Mouse (Mus musculus): Measurements from ENCODE around the gene Iqschfp.
A peak's percentile ranks its signal among the peaks of the same experiment; 100 is the strongest.

Iqschfp gene

DNA sequence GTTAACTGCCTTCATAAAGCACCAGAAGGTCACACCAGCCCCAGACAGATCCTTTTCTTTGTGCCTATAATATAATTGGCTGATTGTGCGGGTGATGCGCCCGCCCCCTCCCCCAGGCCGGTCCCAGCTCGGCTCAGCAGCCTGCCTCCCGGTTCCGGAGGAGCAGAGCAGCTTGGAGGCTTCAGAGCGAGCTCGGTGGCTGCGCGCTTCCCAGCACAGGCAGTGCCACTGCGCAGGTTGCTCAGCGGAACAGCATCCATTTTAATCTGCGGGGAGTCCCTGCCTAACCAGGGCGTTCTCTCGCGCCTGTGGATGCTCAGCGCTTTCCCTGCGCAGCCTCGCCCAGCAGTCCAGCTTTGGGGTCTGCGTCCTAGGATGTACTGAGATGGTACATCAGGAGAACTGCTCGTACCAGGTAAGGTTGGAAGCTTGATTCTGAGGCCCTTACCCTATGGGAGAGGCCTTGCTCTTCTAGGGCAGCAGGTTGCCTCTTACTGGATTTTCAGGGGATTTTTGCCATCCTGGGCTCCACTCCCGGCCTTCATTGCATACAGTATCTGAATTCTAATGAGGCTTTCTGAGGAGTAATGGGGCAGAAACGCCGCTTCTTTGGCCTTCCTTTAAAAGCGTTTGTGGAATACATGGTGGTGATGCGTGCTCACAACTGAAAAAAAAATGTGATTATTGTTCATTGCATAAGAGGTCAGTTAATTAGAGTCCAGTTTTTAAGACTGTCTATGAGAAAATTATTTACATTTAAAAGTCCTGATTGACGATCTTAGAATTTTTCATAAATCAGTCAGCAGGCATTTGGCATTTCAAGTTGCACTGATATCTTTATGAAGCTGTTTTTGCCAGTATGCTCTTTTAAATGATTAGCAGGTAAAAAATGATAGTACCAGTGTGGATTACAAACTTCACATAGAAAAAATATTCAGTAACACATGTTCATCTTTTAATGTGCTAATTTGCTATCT lies 680.5 kb downstream of the Iqschfp start:
- peak; percentile 42 for DNase-seq (ENCODE audit: low spot score)

DNA sequence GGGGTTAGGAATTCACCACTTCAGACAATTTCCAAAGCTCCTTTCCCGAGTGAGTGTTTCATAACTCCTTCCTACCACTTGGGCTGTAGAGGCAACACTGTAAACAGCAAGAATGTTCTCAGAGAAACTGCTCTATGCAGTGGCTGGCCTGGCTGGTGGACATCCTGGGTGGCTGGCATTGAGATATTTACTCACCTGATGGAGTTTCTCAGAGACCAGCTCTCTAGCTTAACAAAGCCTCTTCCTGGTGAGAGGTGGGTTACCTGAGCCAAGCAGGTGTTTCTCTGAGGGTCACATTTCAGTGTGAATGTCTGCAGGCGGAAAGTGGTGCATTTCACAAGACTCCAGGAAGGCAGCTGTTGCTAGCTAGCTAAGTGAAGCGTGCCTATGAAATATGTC lies 681.2 kb downstream of the Iqschfp start:
- DNase-seq (ENCODE audit: low spot score), result no peak

DNA sequence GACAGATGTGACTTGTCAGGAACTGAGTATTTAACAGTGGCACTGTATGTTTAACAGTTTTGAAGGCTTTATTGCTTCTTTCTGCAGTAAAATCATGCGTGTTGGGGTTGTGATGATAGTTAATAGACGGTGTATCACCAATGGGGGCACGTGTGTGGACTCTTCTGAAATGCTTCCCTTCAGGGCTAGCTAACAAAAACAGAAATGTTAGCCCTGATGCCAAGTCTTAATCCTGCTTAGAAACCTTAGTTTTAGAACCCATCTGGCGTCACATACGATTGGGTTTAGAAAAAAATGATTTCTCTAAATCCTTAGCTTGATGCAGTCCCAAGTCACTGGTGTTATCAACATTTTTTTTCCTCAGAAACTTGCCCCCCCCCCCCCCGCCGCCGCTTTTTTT lies 682.1 kb downstream of the Iqschfp start:
- DNase-seq (ENCODE audit: low spot score), result no peak

DNA sequence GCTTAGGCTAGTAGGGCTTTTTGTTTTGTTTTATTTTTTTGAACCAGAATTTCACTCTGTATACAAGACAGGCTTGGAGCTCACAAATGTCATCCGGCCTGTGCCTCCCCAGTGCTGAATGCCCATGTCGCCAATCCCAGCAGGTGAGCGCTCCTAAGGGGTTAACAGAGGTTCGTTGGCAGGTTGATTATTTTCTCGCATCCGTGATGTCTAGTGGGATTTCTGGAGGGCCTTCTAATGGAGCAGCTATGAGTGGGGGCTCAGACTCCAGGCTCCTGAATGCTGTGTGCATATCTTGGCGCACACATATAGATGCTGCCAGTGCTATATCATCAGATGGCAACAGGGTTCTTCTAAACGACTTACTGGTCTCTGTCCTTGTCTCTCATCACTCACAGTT lies 682.5 kb downstream of the Iqschfp start:
- DNase-seq (ENCODE audit: low spot score), result no peak

DNA sequence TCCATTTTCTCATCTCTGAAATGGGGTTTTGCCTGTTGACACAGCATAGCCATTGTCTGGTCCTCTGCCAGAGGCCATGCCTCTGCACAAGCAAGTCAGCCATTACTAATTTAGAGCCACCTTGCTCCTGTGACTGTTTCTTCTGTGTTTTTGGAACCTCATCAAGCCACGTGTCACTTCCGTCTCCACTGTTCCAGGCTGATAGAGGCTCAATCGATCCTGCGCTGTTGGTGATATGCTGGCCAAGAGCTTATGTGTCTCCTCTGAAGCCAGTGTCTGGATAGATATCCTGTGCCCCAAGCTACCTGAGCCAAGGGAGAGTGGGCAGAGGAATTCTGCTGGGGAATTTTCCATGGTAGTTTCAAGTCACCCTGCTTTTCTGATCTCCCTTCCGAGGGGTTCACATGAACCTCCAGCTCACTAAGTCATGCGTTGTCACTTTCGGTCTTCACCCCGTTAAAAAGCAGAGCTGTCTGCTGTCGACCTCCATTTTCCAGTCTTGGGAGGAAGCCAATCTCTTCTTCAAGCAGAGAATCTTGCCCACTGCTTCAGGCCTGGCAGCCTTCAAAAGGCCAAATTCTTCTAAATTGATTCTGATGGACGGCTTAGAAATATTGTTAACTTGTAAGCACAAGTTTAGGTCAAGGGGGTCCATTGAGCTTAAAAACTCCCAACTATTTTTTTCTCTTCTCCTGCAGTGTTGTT lies 683.8 kb downstream of the Iqschfp start:
- no peak for DNase-seq (ENCODE audit: low spot score)

DNA sequence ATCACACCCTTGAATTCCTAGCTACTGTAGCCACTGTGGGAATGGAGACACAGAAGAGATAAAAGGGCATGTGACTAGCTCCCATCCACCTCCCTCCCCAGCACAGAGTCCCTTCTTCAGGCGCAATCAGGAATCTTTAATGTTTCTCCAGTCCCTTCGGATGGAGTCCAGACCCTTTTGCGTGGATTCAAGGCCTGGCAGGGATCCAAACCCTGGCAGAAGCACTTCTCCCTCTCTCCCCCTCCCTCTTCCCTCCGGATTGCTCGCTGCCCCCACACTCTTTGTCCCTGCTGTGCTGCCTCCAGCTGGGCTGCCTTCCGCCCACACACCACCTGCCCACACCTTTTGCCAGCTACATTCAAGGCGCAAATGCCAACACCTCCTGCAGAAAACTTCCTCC lies 684.4 kb downstream of the Iqschfp start:
- peak; percentile 61 for DNase-seq (ENCODE audit: low spot score)

DNA sequence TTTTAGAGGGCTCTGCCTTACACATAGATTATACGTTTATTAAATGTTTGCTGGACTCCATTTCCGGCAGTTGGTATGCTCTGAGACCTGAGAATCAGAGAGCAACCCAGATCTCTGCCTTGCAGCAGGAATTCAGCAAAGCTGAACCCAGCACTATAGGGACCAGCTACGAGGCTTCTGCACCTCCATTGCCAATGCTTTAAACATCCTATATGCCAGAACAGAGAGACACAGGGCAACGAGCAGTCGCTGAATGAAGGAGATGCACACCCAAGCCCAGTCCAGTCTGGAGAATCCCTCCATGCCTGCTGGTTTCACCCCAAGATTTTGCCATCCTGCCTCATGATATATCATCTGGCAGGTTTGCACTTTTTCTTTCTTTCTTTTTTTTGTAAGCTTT lies 684.9 kb downstream of the Iqschfp start:
- no peak for DNase-seq (ENCODE audit: low spot score)

DNA sequence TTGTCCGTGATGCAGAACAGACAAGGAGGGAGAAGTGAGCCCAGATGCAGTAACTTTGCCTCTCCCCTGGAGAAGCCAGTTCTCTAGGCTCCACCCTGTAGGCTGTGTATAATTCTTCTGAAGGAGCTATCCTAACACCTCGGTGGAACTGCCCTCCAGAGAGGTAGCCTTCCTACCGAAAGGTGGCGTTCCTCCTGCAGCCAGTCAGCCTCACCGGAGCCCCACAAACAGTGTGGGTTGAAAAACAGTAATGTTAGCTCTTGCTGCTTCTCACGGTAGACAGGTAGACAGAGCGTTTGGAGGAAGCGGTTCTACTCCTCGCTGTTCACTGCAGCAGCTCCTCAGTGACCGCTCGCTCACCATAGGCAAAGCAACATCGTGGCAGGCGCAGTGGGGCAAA lies 689.6 kb downstream of the Iqschfp start:
- DNase-seq (ENCODE audit: low spot score), result no peak

DNA sequence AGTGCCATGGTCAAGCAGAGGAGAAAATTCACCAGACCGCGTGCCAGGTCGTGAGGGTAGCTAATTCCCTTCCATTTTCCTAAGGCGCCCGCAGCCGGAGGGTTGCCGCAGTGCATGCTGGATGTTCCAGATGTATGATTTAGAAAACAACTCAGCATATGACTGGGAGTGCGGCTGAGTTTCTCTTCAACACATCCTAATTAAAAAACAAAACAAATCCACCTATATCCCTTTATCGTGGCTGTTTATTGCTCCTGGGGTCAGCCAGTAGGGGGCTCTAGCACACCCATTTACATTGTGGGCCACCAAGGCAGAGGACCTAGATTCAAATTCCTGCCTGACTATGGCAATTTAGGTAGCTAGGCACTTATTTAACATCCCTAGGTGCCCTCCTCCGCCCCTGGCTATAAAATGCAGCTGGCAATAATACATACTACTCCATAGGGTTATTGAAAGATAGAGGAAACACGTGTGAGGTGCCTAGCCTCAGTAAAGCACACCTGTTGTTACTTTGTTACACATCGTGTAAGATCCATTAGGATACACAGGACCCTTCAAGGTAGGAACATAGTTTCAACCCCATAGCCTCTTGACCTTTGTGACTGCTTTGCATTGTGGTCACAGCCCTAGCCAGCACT lies 690.2 kb downstream of the Iqschfp start:
- DNase-seq (ENCODE audit: low spot score), result no peak

DNA sequence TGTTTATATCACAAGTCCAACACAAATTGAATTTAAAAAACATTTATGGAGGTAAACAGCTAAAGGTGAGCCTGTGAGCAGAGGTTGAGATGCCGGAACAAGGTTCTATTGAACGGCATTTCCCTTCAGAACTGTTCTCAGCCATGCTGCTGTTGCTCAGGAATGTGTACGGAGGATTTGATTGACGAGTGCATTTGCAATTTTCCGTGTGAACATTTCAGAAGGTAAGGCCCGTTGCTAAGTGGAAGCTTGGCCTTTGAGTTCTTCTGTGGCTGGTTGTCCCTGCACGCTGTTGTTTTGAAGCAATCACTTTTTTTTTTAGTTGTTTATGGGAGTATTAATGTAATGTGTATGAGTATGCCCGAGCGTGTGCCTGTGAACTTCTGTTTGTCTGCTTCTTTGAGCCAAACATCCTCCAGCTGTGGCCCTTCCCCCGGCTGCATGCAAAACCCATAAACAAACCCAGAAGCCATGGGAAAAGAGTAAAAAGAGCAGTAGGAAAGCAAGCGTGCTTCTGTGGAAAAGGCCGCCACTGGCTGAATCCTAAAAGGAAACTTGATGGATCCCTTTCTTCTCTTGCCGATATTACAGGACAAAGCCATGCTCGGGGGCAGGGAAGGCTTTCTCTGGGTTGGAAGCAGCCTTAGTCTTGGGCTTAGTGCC lies 691.1 kb downstream of the Iqschfp start:
- no peak for DNase-seq (ENCODE audit: low spot score)

DNA sequence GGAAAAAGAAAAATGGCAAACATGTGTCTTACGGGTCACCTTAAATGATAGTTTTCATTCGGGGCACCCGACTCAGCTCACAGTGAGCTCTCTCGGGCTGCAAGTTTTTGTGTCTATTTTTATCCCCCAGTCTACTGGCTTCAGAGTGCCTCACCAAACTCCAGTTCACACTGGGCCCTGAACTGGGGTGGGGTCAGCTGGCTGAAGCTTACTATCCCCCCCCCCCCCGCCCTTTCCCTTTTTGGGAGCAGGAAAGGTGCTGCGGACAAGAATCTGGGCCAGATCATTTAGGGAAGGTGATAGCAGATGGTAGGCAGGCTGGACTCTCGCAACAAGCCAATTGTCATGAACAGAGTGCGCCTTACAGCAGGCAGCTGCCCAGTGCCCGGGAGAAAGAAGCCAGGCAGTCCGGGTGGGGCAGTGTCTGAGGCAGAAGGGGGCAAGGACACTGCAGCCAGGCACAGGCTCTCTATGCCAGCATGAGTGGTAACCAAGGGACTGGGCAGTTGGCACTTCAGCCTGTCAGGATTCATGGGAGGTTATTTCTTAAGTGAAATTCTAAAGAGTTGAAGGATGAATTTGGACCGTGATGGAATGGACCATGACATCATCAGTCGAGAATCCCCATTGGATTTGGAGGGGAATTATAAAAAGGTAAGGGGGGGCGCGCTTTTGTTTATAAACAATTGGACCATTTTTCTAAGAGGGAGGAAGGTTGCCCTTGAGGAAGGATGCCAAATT lies 691.9 kb downstream of the Iqschfp start:
- peak; percentile 23 for DNase-seq (ENCODE audit: low spot score)

DNA sequence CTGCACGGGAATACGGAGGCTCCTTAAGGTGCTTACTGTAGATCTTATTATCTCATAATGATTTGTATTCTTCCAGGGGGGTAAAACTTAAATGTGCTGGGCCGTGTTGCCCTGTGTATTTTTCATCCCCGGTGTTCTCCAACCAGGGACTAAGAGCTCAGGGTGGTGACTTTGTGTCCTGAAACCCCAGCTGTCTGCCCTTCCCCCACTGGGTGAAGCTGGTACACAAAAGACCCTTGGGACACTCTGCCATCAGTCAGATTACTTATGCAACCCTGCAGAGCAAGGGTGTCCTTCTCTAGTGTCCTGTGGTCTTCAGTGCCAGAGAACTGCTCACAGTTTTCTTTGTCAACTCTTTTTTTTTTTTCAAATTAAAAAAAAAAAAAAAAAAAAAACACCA lies 693.2 kb downstream of the Iqschfp start:
- no peak for DNase-seq (ENCODE audit: low spot score)

DNA sequence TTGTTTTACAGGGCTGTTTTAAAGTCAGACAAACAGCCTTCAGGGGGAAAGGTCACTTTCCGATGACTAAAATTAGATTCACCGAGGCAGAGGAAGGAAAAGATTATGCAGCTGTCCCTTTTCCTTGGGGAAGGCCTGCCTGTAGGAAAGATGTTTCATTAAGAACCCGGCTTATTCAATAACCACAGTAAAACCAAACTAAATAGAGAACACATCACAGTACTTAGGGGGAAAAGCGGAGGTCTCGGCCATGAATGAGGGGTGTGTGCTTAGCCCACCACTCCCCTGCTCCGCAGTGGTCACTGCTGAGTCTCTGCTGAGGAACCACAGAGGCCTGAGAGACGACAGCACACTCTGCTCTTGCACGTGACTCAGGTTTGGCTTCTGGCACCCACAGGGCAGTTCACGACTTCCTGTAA lies 694.6 kb downstream of the Iqschfp start:
- no peak for DNase-seq (ENCODE audit: low spot score)

DNA sequence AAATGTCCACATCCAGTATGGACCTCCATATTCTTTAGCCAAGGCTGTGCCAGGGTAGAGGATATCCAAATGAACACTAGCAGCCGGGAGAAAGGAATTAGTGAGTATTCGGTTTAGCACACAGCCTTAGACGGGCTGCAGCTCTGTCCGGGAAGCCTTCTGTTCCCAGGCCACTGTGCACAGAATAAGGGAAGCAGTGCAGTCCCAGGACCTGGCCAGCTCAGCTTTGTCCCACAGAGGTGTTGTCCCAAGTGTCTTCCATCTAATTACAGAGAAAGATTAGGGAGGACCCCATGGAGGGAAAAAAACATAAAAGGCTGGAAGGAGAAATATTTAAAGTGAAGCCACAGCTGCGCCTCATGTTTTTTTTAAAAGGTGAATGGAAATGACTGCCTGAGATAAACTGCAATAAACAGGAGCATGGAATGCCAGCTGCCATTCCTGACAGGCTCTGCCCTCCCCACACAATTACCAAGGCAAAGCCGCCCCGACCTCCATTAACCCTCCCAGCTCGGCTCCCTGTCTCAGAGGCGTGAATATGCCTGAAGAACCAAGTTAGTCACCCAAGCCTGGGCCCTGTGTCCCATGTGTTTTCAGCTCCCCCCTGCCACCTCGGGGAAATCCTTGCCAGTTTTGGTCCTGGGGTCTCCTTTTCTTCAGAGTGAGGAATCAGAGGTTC lies 695.7 kb downstream of the Iqschfp start:
- no peak for DNase-seq (ENCODE audit: low spot score)

DNA sequence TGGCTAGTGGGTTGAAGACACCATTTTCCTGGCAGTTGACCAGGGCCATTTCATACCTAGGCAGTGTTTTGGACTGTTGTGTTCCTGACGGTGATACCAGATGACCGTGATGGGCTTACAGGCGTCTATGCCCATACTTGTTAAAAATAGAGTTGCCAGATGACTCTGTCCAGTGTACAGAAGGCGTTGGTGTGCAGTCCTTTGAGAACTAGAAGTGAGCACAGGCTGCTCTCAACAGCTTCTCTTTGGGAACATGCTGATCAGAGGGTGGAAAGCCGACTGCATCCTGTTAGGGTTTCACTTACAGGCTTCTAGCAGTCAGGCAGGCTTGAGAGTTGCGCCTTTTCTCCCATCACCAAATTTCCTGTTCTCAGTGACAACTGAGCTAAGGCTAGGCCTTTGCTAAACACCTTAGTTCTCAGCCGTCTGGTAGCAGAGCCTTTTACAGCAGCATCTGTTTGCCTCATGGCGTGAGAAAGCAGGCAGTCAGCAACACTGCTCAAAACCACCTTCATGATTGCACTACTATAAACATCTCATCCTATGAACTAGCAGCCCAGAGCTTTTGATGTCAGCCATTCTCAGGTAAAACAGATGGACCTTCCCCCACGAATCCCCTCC lies 697.3 kb downstream of the Iqschfp start:
- no peak for DNase-seq (ENCODE audit: low spot score)

DNA sequence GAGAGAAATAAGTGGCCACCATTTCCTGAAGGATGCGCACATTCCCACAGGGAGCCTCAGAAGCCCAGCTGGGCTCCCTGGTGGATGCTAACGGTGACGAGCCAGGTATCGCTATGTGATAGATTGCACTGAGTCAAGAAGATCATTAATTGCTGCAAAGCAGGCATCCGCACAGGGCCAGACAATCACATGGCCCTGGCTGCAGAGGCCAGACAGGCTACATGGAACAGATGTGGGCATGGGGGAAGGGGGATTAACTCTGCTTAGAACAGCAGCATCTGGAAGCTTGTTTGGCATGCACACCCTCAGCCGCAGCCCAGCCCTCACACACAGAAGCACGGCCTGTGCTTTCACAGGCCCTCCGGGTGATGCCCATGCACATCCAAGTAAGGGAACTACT lies 698.4 kb downstream of the Iqschfp start:
- DNase-seq (ENCODE audit: low spot score), result no peak

DNA sequence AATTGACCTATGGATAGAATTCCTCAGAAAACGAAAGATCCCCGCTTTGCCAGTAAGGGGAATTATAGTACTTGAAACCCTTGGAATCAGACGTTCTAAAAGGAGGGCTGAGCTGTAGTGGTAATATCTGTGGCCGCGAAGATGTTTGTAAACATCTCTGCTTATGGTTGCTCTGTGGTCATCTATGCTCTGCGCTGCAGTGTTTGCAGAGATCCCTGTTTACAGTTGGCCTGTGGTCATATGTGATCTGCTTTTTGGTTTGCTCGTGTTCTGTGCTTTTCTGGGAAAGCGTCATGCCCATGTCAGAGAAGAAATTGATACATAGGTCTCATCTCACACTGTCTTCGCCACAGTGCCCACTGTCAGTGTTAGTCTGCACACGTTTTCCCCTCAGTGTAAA lies 700.5 kb downstream of the Iqschfp start:
- no peak for DNase-seq (ENCODE audit: low spot score)

DNA sequence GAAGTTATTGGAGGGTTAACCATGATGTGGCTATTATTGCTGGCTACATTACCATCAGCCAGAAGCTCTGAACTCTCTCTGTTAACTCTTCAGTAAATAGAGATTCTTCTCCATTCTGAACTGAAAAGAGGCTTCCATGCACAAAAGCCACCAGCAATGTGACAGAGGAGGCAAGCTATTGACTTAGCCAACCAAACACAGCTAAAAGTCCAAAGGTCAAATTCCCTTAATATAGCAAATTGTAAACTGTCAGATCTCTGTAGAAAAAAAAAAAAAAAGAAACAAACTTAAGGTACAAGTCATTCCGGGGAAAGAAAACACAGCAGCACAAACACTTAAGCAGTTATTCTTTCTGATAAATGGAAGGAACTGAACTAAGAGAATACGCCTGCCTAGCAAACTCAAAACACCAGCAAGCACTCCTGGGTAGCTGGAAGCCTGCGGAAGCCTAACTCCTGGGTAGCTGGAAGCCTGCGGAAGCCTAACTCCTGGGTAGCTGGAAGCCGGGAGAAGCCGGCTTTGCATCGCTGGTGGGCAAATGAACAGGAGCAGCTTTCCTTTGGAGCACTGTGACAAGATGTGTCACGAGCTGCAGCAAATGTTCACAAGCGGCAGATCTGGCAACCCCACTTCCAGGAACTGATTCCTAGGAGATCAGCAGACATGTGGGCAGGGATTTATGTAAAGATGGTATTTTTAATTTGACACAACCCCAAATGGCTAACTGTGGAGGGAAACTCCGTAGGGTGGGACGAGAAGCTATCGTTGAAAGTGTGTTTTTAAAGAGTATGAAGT lies 701.2 kb downstream of the Iqschfp start:
- DNase-seq (ENCODE audit: low spot score), result no peak

DNA sequence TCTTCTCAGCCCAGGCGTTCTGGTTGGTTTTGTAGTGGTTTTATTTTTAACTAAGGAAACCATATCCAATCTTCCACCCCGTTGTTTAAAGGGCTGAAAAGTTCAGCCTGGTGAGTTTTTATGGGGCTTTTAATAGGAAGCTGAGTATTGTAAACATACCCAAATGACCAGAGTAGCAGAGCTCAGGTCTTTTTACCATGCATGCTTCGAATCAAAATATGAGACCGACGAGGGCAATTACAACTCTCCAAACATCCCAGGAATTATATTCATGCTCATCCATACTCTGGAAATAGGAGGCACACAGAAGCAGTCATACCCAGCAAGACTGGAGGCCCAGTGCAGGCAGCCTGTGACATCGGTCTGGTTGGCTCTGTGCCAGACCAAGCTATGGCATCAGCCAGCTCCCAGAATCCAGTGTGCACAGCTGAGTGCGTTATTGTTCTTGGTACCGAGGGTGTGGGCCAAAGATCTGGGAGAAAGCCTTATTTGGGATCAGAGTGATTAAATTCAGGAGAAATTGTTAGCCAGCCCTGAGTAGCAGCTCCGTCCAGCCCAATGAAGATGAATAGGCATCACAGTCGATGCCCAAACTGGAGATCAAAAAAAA lies 703.4 kb downstream of the Iqschfp start:
- DNase-seq (ENCODE audit: low spot score), result no peak

Data from ovary, postnatal 36 days (tissue).